Mouse (Mus musculus) liver (tissue): ENCODE measurements around the gene Rbm12b1.
"Not testable (repeated sequence)": the region's sequence is repeated elsewhere in the genome, so short reads cannot be mapped to it uniquely, and the experiment has no call there.

Source experiments
- DNase-seq: peaks from one replicate; pipeline ENCODE4 v3.0.0-alpha.2; 2020; ENCODE audit warnings: mixed read lengths

The Rbm12b1 gene

GRCm38 (mm10) chr4:12140141-12140567 is at the start of gene Rbm12b1:
TSS of gene Rbm12b1 (plus strand) at chr4:12140264.
- peak; percentile 71 for DNase-seq

DNA sequence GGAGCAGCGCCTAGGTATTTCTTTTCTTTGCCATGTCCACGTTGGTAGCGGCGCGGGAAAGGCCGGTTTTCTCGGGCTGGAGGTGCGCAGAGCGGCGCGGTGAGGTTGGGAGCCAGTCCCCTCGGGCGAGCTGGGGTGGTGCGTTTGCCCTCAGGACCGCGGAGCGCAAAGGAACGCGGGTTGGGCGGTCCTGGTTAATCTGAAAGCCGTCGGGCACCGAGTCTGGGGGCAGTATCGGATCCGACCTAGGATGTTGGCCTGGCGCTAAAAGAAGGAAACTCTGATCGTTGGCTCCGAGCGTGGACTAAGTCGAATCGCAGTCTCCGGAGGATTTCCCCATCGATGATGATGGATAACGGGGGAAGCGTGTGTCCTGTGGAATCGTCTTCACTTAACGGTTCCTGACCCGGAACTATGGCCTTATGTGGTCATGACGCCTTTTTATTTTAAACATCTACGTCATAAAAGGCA is 563 bp downstream of the Rbm12b1 start:
- DNase-seq = not testable (repeated sequence)

DNA sequence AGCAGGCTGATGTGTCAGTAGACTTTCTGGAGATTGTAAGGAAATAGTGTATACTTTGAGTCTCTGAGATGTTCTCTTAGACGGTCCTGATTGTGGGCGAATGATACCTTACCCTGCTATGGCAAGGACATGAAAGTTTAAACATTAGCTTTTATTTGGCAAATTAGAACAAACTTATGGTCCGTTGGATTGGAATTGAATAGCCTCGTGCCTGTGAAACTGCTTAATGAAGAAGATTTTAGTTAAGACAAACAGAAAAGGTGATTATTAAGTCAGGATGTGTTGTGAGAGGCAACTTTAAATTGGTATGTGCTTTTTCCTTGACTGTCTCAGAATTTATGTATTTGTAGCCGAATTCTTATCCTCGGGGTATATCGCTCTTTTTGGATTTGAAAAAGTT is 1.5 kb downstream of the Rbm12b1 start:
- not testable (repeated sequence) for DNase-seq

DNA sequence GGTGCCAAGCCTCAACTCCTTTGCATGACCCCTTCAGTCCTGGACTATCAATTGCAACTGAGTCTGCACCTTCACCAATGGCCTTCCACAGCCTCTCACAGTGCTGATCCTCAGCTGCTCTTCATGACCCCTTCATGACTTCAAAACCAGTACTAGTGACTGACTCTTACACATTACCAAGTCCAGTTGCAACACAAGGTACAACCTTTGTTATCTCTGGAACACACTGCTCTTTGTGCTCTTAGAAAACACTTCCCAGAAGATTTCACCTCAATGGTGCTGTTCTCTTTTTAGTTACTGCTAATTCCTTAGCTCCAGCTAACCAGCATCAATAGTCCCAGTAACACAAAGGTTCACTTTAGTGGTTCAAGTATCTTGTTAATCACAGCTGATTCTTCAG is 7.6 kb downstream of the Rbm12b1 start:
- no peak for DNase-seq

GRCm38 (mm10) chr4:12170986-12171317 is 30.9 kb downstream of the Rbm12b1 start:
- DNase-seq = no peak

GRCm38 (mm10) chr4:12171318-12172091 is 31.4 kb downstream of the Rbm12b1 start, which contains the start of gene Fam92a:
TSS of gene Fam92a (minus strand) at chr4:12172015.
- peak; percentile 63 for DNase-seq

- DNase-seq = no peak
These were observed 38.9 kb downstream of the Rbm12b1 start for GRCm38 (mm10) chr4:12178992-12179391.
